Mouse (Mus musculus) cerebellum, postnatal 14 days (tissue): Measurements from ENCODE around the gene Gipc3.

Experiments
- DNase-seq, 2 experiments: peaks; one replicate each; pipeline ENCODE4 v3.0.0; 2021; ENCODE audit warnings: mixed read lengths in 2 of 2

The Gipc3 gene

DNA sequence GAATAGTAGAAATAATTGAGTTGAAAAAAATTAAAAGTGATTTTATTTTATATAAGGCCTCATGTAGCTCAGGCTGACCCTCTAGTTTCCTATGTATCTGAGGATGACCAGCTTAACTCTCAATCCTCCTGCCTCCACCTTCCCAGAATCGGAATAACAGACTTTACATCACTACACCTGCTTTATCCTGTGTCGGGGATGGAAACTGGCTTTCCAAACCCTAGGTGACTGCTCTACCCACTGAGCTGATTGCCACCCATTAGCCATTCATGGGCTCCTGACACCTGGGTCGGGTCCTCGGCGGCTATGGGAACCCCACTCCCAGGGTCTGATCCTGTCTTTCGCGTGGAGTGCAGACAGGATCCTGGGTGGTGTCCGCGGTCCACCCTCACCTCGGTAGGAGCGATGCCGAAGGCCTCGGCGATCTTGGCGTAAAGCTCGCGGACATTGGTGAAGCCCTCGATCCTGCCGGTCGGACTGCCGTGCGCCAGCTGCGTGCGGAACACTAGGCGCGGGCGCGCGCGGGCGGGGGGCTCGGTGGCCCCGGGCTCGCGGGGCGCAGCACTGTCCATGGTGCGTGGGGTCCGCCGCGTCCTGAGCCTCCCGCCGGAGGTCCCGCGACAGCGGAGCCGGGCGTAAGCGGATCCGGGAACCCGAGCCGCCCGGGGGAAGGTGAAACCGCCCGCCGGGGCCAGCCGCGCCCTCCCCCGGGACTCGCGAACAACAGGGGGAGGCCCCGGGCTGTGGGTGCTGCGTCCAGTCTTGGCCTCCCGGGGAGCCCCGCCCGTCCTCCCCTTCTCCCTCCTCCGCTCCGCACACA, at the start of gene Gipc3:
TSS of gene Gipc3 (minus strand) at position 581 of the 820 bp plus-strand sequence.
- no peak for DNase-seq

DNA sequence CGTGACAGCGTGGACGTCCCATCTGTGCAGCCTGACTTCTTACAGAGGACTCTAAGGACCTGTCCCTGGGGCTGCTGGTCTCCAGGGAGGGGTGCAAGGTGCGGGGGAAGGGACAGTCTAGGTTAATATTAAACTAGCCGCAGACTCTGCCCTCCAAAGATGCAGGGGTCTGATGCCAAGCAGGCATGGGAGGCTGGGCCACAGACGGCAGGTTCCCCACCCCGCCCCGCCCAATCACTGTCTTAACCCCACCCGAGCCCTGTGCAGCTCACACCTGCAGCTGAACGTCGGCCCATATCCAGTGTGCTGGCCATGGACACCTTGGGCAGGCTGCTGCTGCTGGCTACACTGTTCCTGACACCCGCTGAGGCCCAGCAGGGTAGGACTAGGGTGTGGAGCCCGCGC, 49.7 kb upstream of the Gipc3 start, which contains the start of gene Smim24:
TSS of gene Smim24 (plus strand) at position 271 of the 405 bp plus-strand sequence.
- no peak for DNase-seq

DNA sequence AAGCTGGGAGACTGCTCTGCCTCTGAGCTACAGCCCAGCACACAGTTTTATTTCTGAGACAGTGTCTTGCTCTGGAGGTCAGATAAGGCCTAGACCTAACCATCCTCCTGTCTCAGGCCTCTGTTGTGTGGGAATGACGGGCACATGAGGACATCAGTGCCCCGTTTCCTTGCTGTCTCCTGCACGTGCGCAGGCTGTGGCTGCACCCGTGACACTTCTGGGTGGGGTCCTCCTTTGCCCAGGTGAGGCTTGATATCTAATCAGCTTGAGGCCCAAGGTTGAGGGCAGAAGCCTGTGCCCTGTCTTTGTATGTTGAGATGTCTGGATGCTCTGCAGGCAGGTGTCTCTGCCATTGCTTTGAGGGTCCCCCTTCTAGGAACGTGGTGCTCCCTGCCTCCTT, 49.2 kb upstream of the Gipc3 start:
- no peak for DNase-seq

DNA sequence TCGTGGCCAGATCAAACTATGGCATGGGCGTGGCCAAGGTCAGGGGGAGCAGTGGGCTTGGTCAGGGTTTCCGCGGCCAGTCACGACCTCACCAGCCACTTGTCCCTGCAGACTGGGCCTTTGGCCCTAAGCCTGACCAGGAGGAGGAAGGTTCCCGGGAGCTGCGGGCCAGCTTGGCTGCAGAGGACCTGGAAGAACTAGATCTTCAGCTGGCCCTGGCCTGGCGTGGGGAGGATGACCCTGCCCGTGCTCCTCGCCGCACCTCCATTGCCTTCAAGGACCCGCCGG, 47.6 kb upstream of the Gipc3 start:
- DNase-seq = peak in 1 of 2 experiments; percentile 22

DNA sequence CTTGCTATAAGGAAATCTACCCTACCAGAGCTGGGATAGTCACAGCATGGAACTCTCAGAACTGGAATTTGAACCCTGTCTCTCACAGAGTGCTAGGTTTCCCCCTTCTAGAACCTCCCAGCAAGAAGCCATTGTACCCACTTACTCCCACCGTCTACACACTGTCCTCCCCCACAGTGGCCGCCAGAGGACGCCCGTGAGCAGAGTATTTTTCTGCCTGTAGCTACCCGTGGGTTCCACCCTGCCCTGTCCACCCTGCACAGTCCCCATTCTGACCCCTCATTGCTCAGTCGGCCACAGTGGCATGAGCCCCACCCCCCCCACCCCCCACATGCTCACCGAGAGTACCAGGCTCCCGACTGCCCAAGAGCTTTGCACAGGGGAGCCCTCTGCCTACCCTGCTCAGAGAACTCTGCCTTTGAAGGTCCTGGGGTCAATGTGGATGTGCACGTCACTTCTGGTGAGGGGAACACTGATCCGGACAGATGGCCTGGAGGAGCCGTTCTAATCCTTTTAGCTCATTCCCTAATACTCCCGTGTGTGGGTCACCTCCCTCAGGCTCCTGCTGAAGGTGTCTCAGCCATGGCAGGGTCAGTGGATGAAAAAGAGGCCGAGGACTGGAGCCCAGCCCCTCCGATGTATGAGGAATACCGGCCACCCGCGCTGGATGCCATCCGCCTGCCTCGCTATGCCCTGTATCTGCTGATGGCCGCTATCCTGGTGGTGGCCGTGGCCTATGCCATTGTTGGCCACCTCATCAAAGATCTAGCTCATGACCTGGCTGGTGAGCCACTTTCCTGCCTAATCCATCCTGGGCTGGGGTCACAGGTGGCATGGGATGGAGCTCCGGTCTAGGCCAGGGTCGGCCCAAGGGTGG, 47.0 kb upstream of the Gipc3 start:
- peak; percentile 88 to 89 for DNase-seq

DNA sequence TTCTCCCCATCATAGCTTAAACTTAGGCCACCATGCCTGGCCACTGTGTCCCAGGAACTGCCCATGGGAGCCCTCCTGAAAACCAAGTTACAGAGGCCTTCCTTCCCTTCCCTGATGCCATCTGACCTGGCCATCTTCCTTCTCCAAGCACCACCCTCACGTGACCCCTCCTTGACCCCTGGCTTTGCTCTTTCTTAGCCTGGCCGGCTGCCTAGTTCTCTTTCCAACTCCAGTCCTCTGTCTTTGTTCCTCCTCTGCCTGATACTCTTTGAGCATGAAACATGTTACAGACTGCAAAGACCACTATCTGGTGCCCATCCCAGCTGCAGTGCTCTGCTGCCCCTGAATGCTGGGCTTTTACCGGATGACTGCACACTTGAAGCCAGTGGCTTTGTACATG, 46.3 kb upstream of the Gipc3 start:
- peak; percentile 28 to 59 for DNase-seq

DNA sequence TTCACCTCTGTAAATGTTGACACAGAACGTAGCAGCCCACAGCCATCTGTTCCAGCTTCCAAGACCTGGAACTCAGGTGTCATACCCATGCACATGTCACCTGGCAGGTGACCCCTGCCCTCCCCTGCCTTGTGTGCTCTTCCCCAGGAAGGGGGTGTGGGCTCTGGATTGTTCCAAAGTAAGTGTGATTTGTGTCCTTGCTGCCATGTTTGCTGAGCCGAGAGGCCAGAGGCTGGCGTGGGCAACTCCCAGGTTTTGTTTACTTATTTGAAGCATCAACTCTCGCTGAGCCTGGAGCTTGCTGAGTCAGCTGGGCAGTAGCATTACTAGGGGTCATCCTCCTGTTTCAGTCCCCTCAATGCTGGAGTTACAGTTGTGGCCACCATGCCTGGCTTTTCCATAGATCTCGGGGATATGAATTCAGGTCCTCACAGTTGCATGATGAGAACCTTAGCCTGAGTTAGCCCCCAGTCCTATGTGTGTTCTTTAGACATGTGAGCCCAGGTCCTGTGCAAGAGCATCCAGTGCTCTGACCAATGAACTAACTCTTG, 45.5 kb upstream of the Gipc3 start, which contains the start of gene Gm48552:
TSS of gene Gm48552 (plus strand) at position 501 of the 551 bp plus-strand sequence.
- no peak for DNase-seq

DNA sequence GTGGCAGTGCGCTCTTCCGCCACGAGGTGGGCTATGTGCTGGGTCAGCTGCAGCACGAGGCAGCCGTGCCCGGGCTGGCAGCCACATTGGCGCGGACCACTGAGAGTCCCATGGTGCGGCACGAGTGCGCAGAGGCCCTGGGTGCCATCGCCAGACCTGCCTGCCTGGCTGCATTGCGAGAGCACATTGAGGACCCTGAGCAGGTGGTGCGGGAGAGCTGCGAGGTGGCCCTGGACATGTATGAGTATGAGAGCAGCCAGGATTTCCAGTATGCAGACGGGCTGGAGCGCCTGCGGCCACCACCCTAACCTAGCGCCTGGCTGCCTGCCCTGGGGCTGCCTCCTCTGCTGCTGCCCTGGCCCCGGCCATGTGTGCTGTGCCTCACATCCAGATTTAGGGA, 44.6 kb upstream of the Gipc3 start:
- DNase-seq = peak in 1 of 2 experiments; percentile 70

DNA sequence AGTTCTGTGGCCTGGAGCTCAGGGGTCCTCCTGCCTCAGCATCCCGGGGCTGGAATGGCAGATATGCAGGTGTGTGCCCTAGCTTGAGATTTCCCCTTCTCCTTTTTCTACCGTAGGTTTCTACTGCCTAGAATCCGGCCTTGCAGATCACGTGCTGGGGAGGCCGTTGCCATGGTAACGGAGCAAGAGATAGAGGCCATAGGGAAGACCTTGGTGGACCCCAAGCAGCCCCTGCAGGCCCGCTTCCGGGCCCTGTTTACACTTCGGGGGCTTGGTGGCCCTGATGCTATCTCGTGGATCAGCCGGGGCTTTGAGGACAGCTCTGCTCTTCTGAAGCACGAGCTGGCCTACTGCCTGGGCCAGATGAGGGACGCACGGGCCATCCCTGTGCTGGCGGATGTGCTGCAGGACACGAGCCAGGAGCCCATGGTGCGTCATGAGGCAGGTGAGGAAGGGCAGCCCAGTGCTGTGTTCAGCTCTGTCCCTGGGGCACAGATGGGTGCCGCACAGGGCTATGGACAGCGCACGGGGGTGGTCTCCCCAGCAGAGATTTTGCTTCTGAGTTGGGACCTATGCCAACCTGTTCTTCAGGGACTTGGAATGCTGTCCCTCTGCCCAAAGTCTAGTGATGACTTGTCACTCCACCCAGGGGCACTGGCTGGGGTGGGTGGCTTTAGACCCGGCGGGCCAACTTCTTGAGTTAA, 42.7 kb upstream of the Gipc3 start:
- peak in 1 of 2 experiments; percentile 53 for DNase-seq

DNA sequence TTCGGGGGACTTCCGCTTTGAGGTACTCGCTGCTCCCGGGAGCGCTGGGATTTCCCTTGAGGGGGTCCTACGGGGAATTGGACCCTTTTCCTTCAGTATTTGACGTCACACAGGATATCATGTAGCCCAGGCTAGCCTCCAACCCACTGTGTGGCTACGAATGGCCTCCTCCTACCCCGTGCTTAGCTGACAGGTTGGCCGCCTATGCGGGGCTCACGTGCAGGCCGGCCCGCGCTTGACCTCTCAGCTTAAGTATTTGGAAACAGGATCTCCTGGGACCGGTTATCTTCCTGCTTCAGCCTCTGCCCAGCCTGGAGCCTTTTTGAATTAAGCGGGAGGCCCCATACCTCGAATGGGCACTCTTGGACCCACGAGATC, 41.5 kb upstream of the Gipc3 start:
- DNase-seq = no peak

DNA sequence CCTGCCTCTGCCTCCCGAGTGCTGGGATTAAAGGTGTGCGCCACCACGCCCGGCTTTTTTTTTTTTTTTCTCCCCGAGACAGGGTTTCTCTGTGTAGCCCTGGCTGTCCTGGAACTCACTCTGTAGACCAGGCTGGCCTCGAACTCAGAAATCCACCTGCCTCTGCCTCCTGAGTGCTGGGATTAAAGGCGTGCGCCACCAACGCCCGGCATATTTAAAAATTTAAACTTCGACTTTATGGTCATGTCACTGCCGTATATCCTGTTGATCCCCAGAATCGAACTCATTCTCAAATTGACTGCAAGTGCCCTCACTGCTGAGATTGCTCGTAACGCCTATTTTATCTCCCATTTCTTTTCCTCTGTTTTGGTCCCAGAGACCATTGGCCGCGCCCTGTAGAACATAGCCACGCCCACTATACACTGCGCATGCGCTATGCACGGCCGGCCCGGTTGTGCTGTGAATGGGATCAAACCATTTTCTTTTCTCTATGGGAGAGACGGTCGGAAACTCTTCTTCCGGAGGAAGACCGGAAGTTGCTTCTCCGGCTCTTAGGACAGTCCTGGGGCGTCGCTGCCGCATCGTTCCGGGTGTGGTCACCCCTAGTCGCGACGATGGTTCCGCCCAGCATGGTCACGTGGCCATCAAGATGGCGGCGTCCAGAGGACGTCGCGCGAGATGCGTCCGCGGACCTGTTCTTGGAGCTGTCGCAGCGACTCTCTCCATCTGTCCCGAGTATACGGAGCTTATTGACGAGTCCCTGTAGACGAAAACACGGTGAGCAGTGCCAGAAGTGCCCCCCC, 40.9 kb upstream of the Gipc3 start, which contains the start of the genes Dohh and Gm48551:
TSS of gene Dohh (plus strand) at position 627 of the 803 bp plus-strand sequence.
TSS of gene Gm48551 (plus strand) at position 665 of the 803 bp plus-strand sequence.
- DNase-seq = peak; percentile 100

DNA sequence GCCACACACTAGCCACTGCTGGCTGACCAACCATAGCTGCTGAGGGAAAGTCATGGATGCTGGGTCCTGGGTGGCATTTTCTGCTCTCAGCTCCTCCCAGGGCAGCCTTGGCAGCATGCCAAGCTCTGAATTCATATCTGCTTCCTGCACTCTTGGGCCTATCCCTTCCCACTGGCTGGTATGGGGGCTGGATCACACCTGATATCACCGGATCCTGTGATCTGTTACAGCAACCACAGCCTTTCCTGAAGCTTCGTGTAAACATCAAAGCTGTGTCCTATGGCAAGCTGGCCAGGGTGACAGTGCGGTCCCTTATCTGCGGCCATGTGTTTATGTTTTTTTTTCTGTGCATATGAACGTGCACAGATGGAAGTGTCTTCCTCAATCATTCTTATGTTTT, 39.0 kb upstream of the Gipc3 start:
- peak in 1 of 2 experiments; percentile 56 for DNase-seq

DNA sequence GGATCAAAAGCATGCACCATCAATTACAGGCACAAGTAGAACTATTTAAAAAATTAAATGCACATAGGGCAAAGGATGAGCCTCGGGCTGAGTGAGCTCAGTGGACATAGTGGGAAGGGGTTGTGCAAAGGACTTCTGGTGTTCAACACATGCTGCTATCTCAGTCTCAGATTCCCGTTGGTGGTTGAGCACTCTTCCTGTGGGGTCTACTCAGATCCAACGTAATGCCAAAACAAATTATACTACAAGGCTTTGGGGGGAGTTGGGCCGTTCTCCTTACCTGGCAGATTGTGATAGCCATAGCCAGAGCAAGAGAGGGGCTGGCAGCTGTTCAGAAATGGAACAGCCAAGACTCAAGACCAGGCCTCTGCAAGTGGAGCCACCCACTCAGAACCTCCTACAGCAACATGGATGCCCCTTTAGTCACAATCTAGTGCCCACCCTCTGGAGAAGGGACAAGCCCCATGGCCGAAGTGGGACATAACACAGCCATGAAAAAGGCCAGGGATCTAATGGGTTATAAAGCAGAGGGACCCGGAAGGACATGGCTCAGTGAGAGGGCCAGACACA, 36.8 kb upstream of the Gipc3 start:
- DNase-seq = no peak

DNA sequence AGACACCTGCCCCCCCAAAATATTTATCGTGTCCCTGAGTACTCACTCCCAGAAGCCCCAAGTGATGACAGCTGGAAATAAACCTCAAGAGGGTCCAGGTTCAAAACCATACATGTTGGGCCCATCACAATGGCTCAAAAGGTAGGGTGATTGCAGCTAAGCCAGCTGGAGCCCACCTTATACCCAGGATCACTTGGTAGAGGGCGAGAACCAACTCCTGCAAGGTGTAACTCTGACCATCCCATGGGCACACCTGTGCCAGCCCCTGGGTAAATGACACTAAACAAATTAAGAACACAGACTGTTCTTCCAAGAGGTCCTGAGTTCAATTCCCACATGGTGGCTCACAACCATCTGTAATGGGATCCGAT, 36.1 kb upstream of the Gipc3 start:
- no peak for DNase-seq

DNA sequence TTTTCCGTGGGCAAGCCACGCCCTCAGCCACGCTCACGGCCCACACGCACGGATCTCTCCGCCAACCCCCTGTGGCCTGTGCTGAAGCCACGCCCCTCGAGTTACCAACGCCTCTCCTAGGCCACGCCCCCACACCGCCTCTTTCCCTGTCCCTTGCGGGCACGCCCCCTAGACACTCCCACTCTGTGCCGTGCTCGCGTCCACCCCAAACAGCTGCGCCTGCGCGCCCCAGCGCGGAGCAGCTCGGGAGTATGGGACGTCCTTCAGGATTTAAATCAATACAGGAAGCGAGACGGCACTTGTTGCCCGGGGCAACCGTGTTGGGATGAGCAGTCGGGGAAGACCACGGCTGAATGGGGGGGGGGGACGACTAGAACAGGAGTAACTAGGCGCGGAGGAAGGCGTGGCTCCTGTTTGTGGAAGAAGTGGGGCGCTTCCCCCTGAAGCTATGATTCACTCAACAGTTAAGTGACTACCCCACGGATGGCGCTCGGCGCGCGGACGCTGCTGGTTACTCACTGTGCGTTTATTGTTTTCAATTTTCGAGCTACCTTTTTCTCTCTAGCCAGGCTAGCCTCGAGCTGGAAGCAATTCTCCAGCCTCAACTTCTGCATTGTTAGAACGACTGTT, 35.6 kb upstream of the Gipc3 start:
- peak; percentile 100 for DNase-seq

DNA sequence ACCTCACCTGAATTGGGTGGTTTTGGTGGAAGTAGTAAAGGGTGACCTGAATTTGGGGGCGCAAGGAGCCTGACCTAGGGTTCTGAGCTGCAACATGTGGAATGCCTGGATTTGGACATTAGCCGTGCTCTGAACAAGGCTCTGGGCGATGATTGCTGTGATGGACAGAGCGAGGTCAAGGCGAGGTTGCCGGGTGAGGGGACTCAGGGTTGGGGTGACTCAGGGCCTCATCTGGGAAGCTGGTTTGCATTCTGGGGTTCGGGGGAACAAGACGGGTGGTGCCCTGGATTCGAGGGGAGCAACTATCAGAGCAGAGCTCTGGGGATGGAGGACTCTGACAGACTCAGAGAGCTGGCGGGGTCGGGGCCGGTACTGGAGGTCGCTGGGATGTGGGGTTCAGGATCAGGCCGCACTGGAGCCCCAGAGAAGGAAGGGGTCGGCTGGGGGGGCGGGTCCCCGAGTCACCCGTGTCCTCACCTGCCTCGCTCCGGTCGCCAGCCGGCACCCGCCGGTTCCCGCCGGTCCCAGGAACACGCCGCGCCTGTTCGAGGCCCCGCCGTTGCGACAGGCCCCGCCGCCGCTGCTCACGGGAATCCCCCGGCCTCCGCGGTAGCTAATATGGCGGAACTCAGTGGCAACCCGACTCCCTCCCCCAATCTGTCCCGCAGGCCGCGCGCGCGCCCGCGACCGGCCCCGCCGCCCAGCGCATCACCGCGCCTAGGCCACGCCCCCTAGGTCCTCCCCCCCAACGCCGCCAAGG, 34.9 kb upstream of the Gipc3 start, which contains the start of gene Fzr1:
TSS of gene Fzr1 (minus strand) at position 724 of the 760 bp plus-strand sequence.
- no peak for DNase-seq

DNA sequence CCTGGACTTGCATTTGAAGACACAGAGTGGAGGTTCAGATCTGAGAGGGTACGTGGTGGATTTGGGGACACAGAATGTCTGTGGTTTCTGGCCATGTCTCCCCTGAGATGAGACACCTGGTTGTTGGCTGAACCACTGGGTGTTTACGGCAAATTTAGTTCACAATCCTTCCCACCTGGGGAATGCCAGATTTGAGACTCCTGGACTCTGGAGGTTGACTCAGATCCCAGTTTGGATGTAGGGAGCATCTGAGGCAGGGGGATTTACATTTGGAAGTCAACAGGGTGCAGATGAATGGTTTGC, 34.2 kb upstream of the Gipc3 start:
- DNase-seq = no peak

DNA sequence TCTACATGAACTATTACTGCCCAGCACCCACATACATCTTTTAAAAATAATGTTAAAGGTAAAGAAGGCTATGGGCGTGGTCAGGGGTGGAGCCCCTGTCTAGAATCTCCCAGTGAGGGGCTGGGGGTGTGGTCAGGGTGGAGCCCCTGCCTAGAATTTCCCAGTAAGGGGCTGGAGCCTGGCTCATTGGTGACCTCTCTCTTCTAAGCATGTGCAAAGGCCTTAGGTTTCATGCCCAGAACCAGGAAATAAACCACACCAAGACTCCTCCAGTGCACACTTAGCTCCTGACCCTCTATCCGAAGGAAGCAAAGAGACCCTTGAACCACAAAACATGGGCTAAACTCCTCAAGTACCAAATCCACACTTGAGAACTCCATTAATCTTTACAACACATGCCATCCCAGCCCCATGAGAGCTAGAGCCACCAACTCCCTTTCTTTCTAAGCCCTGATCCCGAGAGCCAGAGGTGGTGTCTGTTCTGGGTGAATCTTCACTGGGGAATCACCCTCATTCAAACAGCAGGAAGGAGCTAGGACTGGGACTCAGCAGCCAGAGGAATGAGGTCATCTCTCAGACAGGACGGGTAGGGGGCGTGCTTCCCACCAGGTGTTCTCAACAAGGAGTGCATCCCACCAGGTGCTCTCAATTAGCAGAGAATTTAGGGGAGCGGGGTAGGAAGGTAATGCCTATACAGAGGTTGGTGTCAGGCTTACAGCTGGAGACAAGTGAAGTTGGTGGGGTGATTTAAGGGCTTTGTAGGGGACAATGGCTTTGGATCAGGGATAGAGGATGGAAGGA, 33.7 kb upstream of the Gipc3 start:
- DNase-seq = no peak

DNA sequence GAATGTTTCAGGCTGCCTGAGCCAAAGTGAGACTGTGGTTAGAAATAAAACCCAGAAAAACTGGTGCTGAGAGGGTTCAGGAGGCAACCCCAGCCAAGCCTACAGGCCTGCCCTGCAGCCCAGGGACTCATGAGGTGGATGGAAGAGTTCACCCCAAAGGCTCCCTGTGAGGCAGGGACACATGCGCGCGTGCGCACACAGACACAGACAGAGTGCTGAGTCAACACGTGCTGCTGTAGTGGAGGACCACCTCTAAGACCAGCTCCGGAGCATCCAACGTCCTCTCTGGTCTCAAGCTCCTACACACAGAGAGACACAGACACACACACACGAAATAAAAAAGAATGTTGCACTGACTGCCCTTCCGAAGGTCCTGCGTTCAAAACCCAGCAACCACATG, 32.3 kb upstream of the Gipc3 start:
- DNase-seq = no peak

DNA sequence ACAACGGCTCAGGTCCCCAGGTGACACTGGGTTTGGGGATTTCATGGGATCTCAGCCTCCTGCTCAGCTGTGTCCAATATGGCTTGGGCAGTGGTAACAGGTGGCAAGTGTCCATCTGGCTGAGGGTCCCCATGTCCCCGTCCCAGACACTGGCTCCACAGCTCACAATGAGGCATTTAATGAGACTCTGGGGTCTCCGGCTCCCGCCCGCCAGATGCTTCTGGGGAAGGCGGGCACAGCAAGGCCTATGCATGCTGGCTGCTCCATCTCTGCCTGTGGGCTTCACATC, 24.1 kb upstream of the Gipc3 start:
- peak in 1 of 2 experiments; percentile 27 for DNase-seq
